Mouse (Mus musculus): Measurements from ENCODE around the gene Ankrd66. TPM values are rescaled to one million over a fixed set of nuclear protein-coding genes. Genes with fewer than 3 reads are reported as not detected.

Gene Ankrd66
- polyA plus RNA-seq, 1 experiment from 2014 or later = 0.60 TPM

DNA sequence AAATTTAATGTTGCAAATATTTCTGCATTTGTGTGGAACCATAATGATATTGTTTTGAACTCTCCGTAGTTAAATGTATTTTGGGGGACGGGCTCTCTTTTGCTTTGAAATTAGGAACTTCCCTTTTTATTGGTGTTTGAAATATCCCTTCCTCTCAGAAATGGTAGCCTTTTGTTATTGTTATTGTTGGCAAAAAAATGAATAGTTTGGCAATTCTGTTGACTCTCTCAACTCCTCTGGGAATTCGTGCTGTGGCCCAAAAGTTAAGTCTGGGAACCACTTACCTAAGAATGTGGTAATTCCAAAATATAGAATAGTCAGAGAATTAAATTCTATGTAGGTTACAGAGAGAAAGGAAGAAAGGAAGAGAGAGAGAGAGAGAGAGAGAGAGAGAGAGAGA lies 23.3 kb downstream of the Ankrd66 start:
- no peak overlapping the region for H3K27ac ChIP-seq (ENCODE audit: low read depth, low read length)
- ATAC-seq (ENCODE audit: low FRiP score, low TSS enrichment) = no peak

DNA sequence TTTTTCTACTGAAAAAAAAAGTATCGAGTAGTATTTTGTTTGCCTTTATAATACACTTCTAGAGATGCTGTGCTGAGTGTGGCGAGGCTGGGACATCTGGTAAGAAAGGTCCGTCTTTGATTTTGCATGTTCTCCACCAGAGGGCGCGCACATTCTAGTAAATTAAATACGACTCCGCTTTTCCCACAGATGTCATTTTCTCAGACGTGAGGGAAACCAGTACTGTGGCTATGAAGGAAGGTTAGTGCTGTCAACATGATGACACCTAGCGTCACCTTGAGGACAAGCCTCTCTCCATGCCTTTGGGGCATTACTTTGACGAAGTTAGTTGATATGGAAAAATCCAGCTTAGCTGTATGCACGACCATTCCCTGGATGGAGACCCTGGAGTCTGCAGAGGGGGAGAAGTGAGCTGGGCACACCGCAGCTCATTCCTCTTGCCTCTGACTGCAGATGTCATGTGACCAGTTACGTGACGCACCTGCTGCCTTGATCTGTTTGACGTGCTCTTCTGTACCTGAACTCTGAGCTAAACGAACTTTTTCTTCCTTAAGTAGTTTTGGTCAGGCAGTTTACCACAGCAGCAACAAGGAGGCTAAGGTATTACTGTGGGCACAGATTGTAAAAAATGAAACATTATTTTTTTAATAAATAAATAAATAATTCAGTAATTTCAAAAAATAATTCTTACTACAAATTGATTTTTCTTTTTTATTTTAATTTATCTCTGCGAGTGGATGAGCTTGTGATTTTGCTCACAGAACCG lies 24.6 kb downstream of the Ankrd66 start:
- H3K27me3 ChIP-seq (ENCODE audit: control insufficient read depth, insufficient read depth, low read length) = no peaks in the 10 kb centered on the region
- 29% methylated on average over 18 of the region's 18 CpGs for WGBS
- H3K36me3 ChIP-seq (ENCODE audit: control insufficient read depth, insufficient read depth, low read length) = no peaks in the 10 kb centered on the region
- H3K9me3 ChIP-seq (ENCODE audit: control insufficient read depth, low read length) = peaks cover 9% of the 10 kb centered on the region; the same call in 1 of the 2 replicates
- no peaks in the 10 kb centered on the region for H3K4me1 ChIP-seq (ENCODE audit: control insufficient read depth, insufficient read depth, low read length)
- no peak overlapping the region for H3K27ac ChIP-seq (ENCODE audit: low read depth, low read length)
- no peak overlapping the region for H3K4me2 ChIP-seq (replicated peaks; ENCODE audit: low read depth, low read length)
- ATAC-seq (ENCODE audit: low FRiP score, low TSS enrichment) = peak; percentile 76
- H3K4me3 ChIP-seq (ENCODE audit: low read length) = no peak overlapping the region
- H3K9ac ChIP-seq (ENCODE audit: low read depth, low read length) = no peak overlapping the region

More for the DNA sequence above, 23.3 kb downstream of the Ankrd66 start:
- H3K9me3 ChIP-seq (ENCODE audit: control insufficient read depth, low read length) = no peaks in the 10 kb centered on the region; the same call in 1 of the 2 replicates
- H3K36me3 ChIP-seq (ENCODE audit: control insufficient read depth, insufficient read depth, low read length) = no peaks in the 10 kb centered on the region
- no peak overlapping the region for H3K4me2 ChIP-seq (replicated peaks; ENCODE audit: low read depth, low read length)
- WGBS = 68% methylated on average over 3 of the region's 3 CpGs
- H3K27me3 ChIP-seq (ENCODE audit: control insufficient read depth, insufficient read depth, low read length) = no peaks in the 10 kb centered on the region
- no peak overlapping the region for H3K4me3 ChIP-seq (ENCODE audit: low read length)
- H3K9ac ChIP-seq (ENCODE audit: low read depth, low read length) = no peak overlapping the region
- no peaks in the 10 kb centered on the region for H3K4me1 ChIP-seq (ENCODE audit: control insufficient read depth, insufficient read depth, low read length)

DNA sequence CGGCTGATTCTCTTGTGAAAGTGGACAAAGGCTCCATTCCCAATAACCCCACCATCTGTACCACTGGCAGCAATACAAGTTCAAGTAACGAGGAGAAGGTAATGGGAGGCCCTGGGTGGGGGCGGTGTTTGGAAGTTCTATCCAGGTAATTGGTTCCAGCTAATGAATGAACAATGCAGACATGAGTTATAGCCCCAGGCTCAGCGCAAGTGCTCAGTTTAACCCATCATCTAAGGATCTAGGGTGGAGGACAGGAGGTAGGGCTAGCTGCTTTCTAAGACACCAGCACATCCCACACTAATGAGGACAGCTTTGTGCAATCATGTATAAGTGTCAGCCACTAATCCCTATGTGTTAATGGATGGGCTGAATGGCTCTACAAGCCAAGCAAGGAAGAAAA lies 32.7 kb downstream of the Ankrd66 start:
- Histone ChIP-seq H3K9me3 (ENCODE audit: control insufficient read depth, low read length) (peaks cover 9% of the 10 kb centered on the region; the same call in 1 of the 2 replicates), H3K4me1 (ENCODE audit: control insufficient read depth, insufficient read depth, low read length) (no peaks in the 10 kb centered on the region), H3K4me3 (ENCODE audit: low read length) (no peak overlapping the region), H3K36me3 (ENCODE audit: control insufficient read depth, insufficient read depth, low read length) (no peaks in the 10 kb centered on the region), H3K9ac (ENCODE audit: low read depth, low read length) (no peak overlapping the region), H3K27ac (ENCODE audit: low read depth, low read length) (no peak overlapping the region), H3K4me2 (replicated peaks; ENCODE audit: low read depth, low read length) (no peak overlapping the region), H3K27me3 (ENCODE audit: control insufficient read depth, insufficient read depth, low read length) (no peaks in the 10 kb centered on the region)
- WGBS = 39% methylated on average over 4 of the region's 4 CpGs
- no peak for ATAC-seq (ENCODE audit: low FRiP score, low TSS enrichment)

DNA sequence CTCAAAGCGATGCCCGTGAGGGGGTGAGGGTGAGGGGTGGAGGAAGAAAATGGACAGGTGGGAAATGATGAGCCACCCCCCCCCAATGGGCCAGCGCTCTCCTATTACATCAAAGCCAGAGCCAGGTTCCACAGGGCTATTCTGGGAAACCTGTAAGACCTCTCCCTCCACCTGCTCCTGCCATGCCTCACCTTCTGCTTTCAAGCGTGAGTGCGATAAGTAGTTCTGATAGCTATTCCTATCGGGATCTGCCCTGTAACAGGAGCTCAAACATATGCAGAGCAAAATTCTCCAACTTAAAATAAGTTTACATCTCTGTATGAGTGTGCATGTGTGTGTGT lies 38.9 kb downstream of the Ankrd66 start:
- Histone ChIP-seq H3K4me2 (replicated peaks; ENCODE audit: low read depth, low read length) (no peak overlapping the region), H3K27me3 (ENCODE audit: control insufficient read depth, insufficient read depth, low read length) (no peaks in the 10 kb centered on the region), H3K4me1 (ENCODE audit: control insufficient read depth, insufficient read depth, low read length) (0 out of 2 replicates have a peak, but pooled peaks cover 5% of the 10 kb centered on the region), H3K27ac (ENCODE audit: low read depth, low read length) (no peak overlapping the region), H3K4me3 (ENCODE audit: low read length) (no peak overlapping the region), H3K9ac (ENCODE audit: low read depth, low read length) (no peak overlapping the region), H3K9me3 (ENCODE audit: control insufficient read depth, low read length) (no peaks in the 10 kb centered on the region), H3K36me3 (ENCODE audit: control insufficient read depth, insufficient read depth, low read length) (no peaks in the 10 kb centered on the region)
- WGBS = 43% methylated on average over 6 of the region's 6 CpGs
- no peak; the same call in 1 of the 2 replicates for ATAC-seq (ENCODE audit: low FRiP score, low TSS enrichment)

DNA sequence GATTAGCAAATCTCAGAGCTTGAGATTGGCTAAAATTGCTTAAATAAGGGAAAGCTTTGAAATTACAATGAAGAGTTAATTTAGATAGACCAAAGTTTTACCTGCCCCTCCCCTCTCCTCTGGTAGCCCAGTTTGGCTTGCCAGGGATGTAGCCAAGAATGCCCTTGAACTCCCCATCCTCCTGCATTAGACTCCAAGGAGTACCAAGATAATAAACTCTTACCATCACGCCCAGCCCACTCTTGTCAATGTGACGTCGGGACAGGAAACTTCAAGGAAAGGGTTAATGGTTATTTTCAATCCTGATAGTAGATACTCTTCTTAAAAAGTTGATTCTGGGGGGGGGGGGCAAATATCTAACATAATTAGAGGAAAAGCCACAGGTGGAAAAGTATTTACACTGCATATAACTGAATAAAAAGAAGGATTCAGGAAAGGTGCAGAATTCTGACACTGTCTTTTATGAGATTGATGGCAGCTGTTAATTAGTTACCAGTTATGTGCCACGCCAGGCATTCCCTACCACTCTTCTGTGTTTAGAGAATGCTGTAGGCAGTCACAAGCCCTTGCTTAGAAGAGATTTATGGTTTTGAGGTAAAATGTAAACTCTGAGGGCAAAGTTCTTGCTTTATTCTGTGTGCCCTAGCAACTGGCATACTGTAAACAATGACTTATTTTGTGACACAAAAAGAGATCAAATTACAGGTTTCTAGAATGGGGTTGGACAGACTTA lies 39.4 kb downstream of the Ankrd66 start:
- Histone ChIP-seq H3K36me3 (ENCODE audit: control insufficient read depth, insufficient read depth, low read length) (no peaks in the 10 kb centered on the region), H3K9ac (ENCODE audit: low read depth, low read length) (no peak overlapping the region), H3K4me1 (ENCODE audit: control insufficient read depth, insufficient read depth, low read length) (0 out of 2 replicates have a peak, but pooled peaks cover 5% of the 10 kb centered on the region), H3K4me2 (replicated peaks; ENCODE audit: low read depth, low read length) (no peak overlapping the region), H3K9me3 (ENCODE audit: control insufficient read depth, low read length) (no peaks in the 10 kb centered on the region), H3K27me3 (ENCODE audit: control insufficient read depth, insufficient read depth, low read length) (no peaks in the 10 kb centered on the region), H3K27ac (ENCODE audit: low read depth, low read length) (no peak overlapping the region), H3K4me3 (ENCODE audit: low read length) (no peak overlapping the region)
- WGBS = 39% methylated on average over 4 of the region's 4 CpGs
- peak; percentile 84 for ATAC-seq (ENCODE audit: low FRiP score, low TSS enrichment)

DNA sequence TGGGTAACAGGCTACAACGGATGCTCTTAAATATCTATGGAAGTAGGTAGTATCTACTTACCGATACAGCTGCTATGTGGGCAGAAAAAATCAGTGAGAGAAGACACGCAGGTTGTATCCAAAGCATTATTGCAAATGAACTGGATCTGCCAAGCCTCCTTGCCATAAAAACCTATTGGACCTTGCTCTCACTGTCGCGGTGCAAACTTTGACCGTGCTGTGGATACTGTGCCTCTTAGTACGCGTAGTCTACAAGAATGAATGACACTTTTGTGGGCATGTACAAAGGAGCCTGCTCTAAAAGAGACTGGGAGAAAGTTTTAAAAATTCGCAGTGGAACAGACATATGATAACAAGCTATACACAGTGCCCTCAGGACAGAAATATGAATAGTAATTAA lies 40.8 kb downstream of the Ankrd66 start, which contains the start of gene Mep1a:
Gene Mep1a, minus strand, starts transcription at position 221 of the 400 bp plus-strand sequence.
- no peak within 1 kb of the TSS for H3K27ac ChIP-seq (ENCODE audit: low read depth, low read length)
- no peak within 1 kb of the TSS for H3K4me3 ChIP-seq (ENCODE audit: low read length)
- no peak within 1 kb of the TSS for H3K9ac ChIP-seq (ENCODE audit: low read depth, low read length)
- H3K9me3 ChIP-seq (ENCODE audit: control insufficient read depth, low read length) = no peaks in the 10 kb centered on the region
- H3K4me2 ChIP-seq (replicated peaks; ENCODE audit: low read depth, low read length) = no peak within 1 kb of the TSS
- WGBS = 88% methylated on average over 9 of the region's 9 CpGs
- no peak for ATAC-seq (ENCODE audit: low FRiP score, low TSS enrichment)
- H3K36me3 ChIP-seq (ENCODE audit: control insufficient read depth, insufficient read depth, low read length) = no peaks in the 10 kb centered on the region
- H3K4me1 ChIP-seq (ENCODE audit: control insufficient read depth, insufficient read depth, low read length) = 0 out of 2 replicates have a peak, but pooled peaks cover 5% of the 10 kb centered on the region
- no peaks in the 10 kb centered on the region for H3K27me3 ChIP-seq (ENCODE audit: control insufficient read depth, insufficient read depth, low read length)

DNA sequence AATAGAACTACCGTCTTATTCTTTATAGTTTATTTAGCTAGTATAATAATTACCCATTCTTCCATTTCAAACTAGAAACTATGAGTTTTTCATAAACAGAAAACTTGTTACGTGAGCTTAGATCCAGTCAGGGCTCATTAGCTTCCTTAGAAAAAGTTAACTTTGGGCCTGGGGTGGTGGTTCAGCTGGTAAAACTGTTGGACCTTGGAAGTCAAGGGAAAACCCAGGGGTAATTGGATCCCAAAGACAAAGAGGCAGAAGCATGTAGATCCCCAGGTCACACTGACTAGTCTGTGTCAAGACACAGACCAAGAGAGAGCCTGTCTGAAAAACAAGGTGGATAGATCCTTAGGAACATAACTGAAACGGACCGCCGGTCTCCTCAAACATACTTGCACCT lies 41.8 kb downstream of the Ankrd66 start:
- Histone ChIP-seq H3K4me2 (replicated peaks; ENCODE audit: low read depth, low read length) (no peak overlapping the region), H3K4me3 (ENCODE audit: low read length) (no peak overlapping the region), H3K9ac (ENCODE audit: low read depth, low read length) (no peak overlapping the region), H3K27me3 (ENCODE audit: control insufficient read depth, insufficient read depth, low read length) (no peaks in the 10 kb centered on the region), H3K27ac (ENCODE audit: low read depth, low read length) (no peak overlapping the region), H3K36me3 (ENCODE audit: control insufficient read depth, insufficient read depth, low read length) (no peaks in the 10 kb centered on the region), H3K9me3 (ENCODE audit: control insufficient read depth, low read length) (no peaks in the 10 kb centered on the region), H3K4me1 (ENCODE audit: control insufficient read depth, insufficient read depth, low read length) (0 out of 2 replicates have a peak, but pooled peaks cover 5% of the 10 kb centered on the region)
- 87% methylated on average over 5 of the region's 5 CpGs for WGBS
- ATAC-seq (ENCODE audit: low FRiP score, low TSS enrichment) = no peak

DNA sequence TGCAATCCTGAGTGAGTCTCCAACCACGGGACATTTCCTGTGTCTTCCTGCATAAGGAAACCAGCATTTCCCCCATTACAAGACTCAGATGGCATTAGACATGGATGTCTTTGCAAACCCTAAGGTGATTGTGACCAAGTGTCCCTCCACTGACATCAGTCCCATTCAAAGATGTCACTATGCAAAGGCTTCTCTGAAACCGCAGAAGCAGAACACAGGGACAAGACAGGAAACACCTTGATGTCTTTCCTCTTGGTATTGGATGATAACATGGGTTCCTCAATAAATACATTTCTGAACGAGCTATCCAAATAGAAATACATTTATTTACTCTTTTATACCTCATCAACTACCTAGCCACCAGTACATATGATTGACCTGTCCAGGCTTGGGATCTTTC lies 42.2 kb downstream of the Ankrd66 start:
- H3K9me3 ChIP-seq (ENCODE audit: control insufficient read depth, low read length) = no peaks in the 10 kb centered on the region
- no peak overlapping the region for H3K4me2 ChIP-seq (replicated peaks; ENCODE audit: low read depth, low read length)

DNA sequence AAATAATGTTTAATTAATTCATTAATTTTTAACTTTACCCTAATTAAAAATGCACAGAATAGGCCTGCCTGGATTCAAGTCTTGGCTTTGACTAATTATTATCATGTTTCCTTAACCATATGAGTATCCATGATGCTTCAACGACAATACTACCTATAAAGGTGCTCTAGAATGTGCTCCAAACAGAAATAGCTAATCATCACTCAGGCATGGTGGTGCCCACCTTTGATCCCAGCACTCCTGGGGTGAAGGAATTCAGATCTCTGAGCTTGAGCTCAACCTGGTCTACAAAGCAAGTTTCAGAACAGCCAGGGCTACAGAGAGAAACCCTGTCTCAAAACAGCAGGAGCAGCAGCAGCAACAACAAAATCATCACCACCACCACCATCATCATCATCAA lies 42.9 kb downstream of the Ankrd66 start:
- no peak overlapping the region for H3K4me3 ChIP-seq (ENCODE audit: low read length)
- WGBS = 73% methylated on average over 1 of the region's 1 CpGs
- ATAC-seq (ENCODE audit: low FRiP score, low TSS enrichment) = no peak; the same call in 1 of the 2 replicates

More for the DNA sequence above, 42.2 kb downstream of the Ankrd66 start:
- H3K9ac ChIP-seq (ENCODE audit: low read depth, low read length) = no peak overlapping the region
- no peak for ATAC-seq (ENCODE audit: low FRiP score, low TSS enrichment)
- H3K36me3 ChIP-seq (ENCODE audit: control insufficient read depth, insufficient read depth, low read length) = no peaks in the 10 kb centered on the region
- H3K4me3 ChIP-seq (ENCODE audit: low read length) = no peak overlapping the region
- H3K27me3 ChIP-seq (ENCODE audit: control insufficient read depth, insufficient read depth, low read length) = no peaks in the 10 kb centered on the region
- 84% methylated on average over 3 of the region's 3 CpGs for WGBS
- H3K4me1 ChIP-seq (ENCODE audit: control insufficient read depth, insufficient read depth, low read length) = 0 out of 2 replicates have a peak, but pooled peaks cover 5% of the 10 kb centered on the region
- H3K27ac ChIP-seq (ENCODE audit: low read depth, low read length) = no peak overlapping the region

More for the DNA sequence above, 42.9 kb downstream of the Ankrd66 start:
- Histone ChIP-seq H3K36me3 (ENCODE audit: control insufficient read depth, insufficient read depth, low read length) (no peaks in the 10 kb centered on the region), H3K27ac (ENCODE audit: low read depth, low read length) (no peak overlapping the region), H3K4me2 (replicated peaks; ENCODE audit: low read depth, low read length) (no peak overlapping the region), H3K9me3 (ENCODE audit: control insufficient read depth, low read length) (no peaks in the 10 kb centered on the region), H3K27me3 (ENCODE audit: control insufficient read depth, insufficient read depth, low read length) (no peaks in the 10 kb centered on the region), H3K9ac (ENCODE audit: low read depth, low read length) (no peak overlapping the region), H3K4me1 (ENCODE audit: control insufficient read depth, insufficient read depth, low read length) (0 out of 2 replicates have a peak, but pooled peaks cover 5% of the 10 kb centered on the region)

Data from kidney, embryonic 14.5 days (tissue).